Mouse (Mus musculus) left cerebral cortex, postnatal 36 days (tissue): ENCODE data around the gene Dph5. TPM values are rescaled to one million over a fixed set of nuclear protein-coding genes. Genes with fewer than 3 reads are reported as not detected.
"Not testable (repeated sequence)": the region's sequence is repeated elsewhere in the genome, so short reads cannot be mapped to it uniquely, and the experiment has no call there.

Experiments
- DNase-seq, 2 experiments: peaks; one replicate each; pipeline ENCODE4 v3.0.0; 2021 to 2022; ENCODE audit warnings: low spot score in 2 of 2, mixed read lengths in 1 of 2
- intact Hi-C: fragments of 180-260 bp; cut with DNase I; formaldehyde crosslinking; loops from one replicate; pipeline ENCODE4 v1.15.1; 2025
- total RNA-seq, 2 experiments: library from RNA; stranded (reverse); gene quantifications; 2 replicates each; pipeline ENCODE4 v1.2.3; 2021

Gene Dph5
- 10 to 100 TPM; 11.7 to 15.1 TPM for total RNA-seq

GRCm38 (mm10) chr3:115887427-115888309, at the start of gene Dph5:
Dph5 (plus strand) TSS chr3:115887837.
- intact Hi-C loops, result loop anchor here (2.0 kb wide), 1 partner anchor 175 kb away; no protein-coding TSS in a partner anchor
- DNase-seq, result peak; percentile 95

GRCm38 (mm10) chr3:115844566-115844965, 43.1 kb upstream of the Dph5 start:
- no peak for DNase-seq

GRCm38 (mm10) chr3:115845032-115845618, 42.5 kb upstream of the Dph5 start:
- DNase-seq, result no peak

More at GRCm38 (mm10) chr3:115844566-115844965, 43.1 kb upstream of the Dph5 start:
- intact Hi-C loops, result loop anchor here (5.0 kb wide), 1 partner anchor 127 kb away; the partner anchor contains the start of gene S1pr1

GRCm38 (mm10) chr3:115845724-115846123, 41.9 kb upstream of the Dph5 start:
- no peak for DNase-seq
- intact Hi-C loops, result no loop called here

More at GRCm38 (mm10) chr3:115845032-115845618, 42.5 kb upstream of the Dph5 start:
- intact Hi-C loops, result no loop called here

GRCm38 (mm10) chr3:115846153-115846552, 41.5 kb upstream of the Dph5 start:
- no peak for DNase-seq
- intact Hi-C loops, result no loop called here

GRCm38 (mm10) chr3:115848686-115849480, 38.8 kb upstream of the Dph5 start:
- no peak for DNase-seq
- intact Hi-C loops, result no loop called here

GRCm38 (mm10) chr3:115850946-115851345, 36.7 kb upstream of the Dph5 start:
- DNase-seq, result no peak
- intact Hi-C loops, result no loop called here

- intact Hi-C loops, result no loop called here
Observed at GRCm38 (mm10) chr3:115854672-115855191, 32.9 kb upstream of the Dph5 start.

GRCm38 (mm10) chr3:115855576-115855975, 32.1 kb upstream of the Dph5 start:
- DNase-seq, result peak in 1 of 2 experiments; percentile 5

More at GRCm38 (mm10) chr3:115854672-115855191, 32.9 kb upstream of the Dph5 start:
- DNase-seq, result no peak

GRCm38 (mm10) chr3:115856484-115857022, 31.1 kb upstream of the Dph5 start:
- intact Hi-C loops, result no loop called here
- DNase-seq, result peak in 1 of 2 experiments; percentile 6

More at GRCm38 (mm10) chr3:115855576-115855975, 32.1 kb upstream of the Dph5 start:
- intact Hi-C loops, result no loop called here

- DNase-seq, result no peak
- intact Hi-C loops, result no loop called here
Observed at GRCm38 (mm10) chr3:115857436-115857835, 30.2 kb upstream of the Dph5 start.

- intact Hi-C loops, result no loop called here
- no peak for DNase-seq
Observed at GRCm38 (mm10) chr3:115858822-115859221, 28.8 kb upstream of the Dph5 start.

- DNase-seq, intact Hi-C loops: not testable (repeated sequence)
Observed at GRCm38 (mm10) chr3:115860780-115861179, 26.9 kb upstream of the Dph5 start.

GRCm38 (mm10) chr3:115863487-115863886, 24.1 kb upstream of the Dph5 start:
- DNase-seq, result no peak
- intact Hi-C loops, result no loop called here

- no peak for DNase-seq
- intact Hi-C loops, result no loop called here
Observed at GRCm38 (mm10) chr3:115867150-115867549, 20.5 kb upstream of the Dph5 start.

- intact Hi-C loops, result no loop called here
- no peak for DNase-seq
Observed at GRCm38 (mm10) chr3:115867901-115868300, 19.7 kb upstream of the Dph5 start.

- no peak for DNase-seq
- intact Hi-C loops, result no loop called here
Observed at GRCm38 (mm10) chr3:115869360-115869759, 18.3 kb upstream of the Dph5 start.

GRCm38 (mm10) chr3:115875551-115875950, 12.1 kb upstream of the Dph5 start:
- DNase-seq, result no peak
- intact Hi-C loops, result no loop called here

GRCm38 (mm10) chr3:115877133-115877532, 10.5 kb upstream of the Dph5 start:
- intact Hi-C loops, result no loop called here
- no peak for DNase-seq
